12 mouse cellular contexts compared by ENCODE assay signal in genomic region chr5:144283551-144284031, GRCm38 (mm10). TPM values are rescaled to one million over a fixed set of nuclear protein-coding genes. Genes with fewer than 3 reads are reported as not detected.
DNase-seq lines count a peak whose midpoint lies in the region; ATAC-seq and TF ChIP-seq lines count a peak whose summit lies in the region.
"Had no signal": no experiment of that assay in that cellular context is flagged by ENCODE, and none has a peak within 500 bp of the region (broad histone marks: within the 10 kb centered on the region; RNA-seq: fewer than 3 reads in every experiment).

No protein-coding gene starts in this region.

- no peak overlapping the region for H3K27ac ChIP-seq in stomach, postnatal 0 days (replicated peaks)
- H3K27ac ChIP-seq in forebrain, postnatal 0 days (ENCODE audit: low read depth, low read length), result no peak overlapping the region
- H3K27ac ChIP-seq: hindbrain, embryonic 15.5 days; stomach, embryonic 15.5 days had no signal

- no peaks in the 10 kb centered on the region for H3K4me1 ChIP-seq in stomach, postnatal 0 days (replicated peaks; ENCODE audit: control insufficient read depth, insufficient read depth)
- H3K4me1 ChIP-seq in forebrain, postnatal 0 days (ENCODE audit: insufficient read depth), result no peaks in the 10 kb centered on the region
- H3K4me1 ChIP-seq: hindbrain, embryonic 15.5 days had no signal

- no peak overlapping the region for H3K4me2 ChIP-seq in stomach, postnatal 0 days (replicated peaks; ENCODE audit: low read depth)
- H3K4me2 ChIP-seq in forebrain, postnatal 0 days (ENCODE audit: low read depth), result no peak overlapping the region
- H3K4me2 ChIP-seq: hindbrain, embryonic 15.5 days; lung, embryonic 14.5 days; stomach, embryonic 15.5 days had no signal

- intact Hi-C loops in heart, postnatal 36 days (cut with DNase I), result no loop called here

- WGBS in stomach, postnatal 0 days, result 25% methylated on average over 8 of the region's 8 CpGs
- 66% methylated on average over 8 of the region's 8 CpGs for WGBS in forebrain, postnatal 0 days

- H3K9ac ChIP-seq in stomach, postnatal 0 days (ENCODE audit: low read length), result no peak overlapping the region
- H3K9ac ChIP-seq in forebrain, postnatal 0 days, result no peak overlapping the region
- H3K9ac ChIP-seq: hindbrain, embryonic 15.5 days; lung, embryonic 14.5 days; stomach, embryonic 15.5 days had no signal

- TF ChIP-seq EP300 in stomach, postnatal 0 days (optimal IDR thresholded peaks at IDR 0.05), result no peak

- no peak overlapping the region for H3K4me3 ChIP-seq in stomach, postnatal 0 days (ENCODE audit: low read depth, low read length)
- no peak overlapping the region for H3K4me3 ChIP-seq in forebrain, postnatal 0 days (ENCODE audit: low read depth, low read length)
- H3K4me3 ChIP-seq: hindbrain, embryonic 15.5 days; stomach, embryonic 15.5 days had no signal

- ATAC-seq in stomach, postnatal 0 days (ENCODE audit: low FRiP score, low TSS enrichment), result peak; percentile 71
- ATAC-seq in forebrain, postnatal 0 days, result no peak

- TF ChIP-seq CTCF in stomach, postnatal 0 days (IDR thresholded peaks at IDR 0.05; ENCODE audit: low read depth), result no peak
- no peak for TF ChIP-seq CTCF in forebrain, postnatal 0 days (IDR thresholded peaks at IDR 0.05; ENCODE audit: low read depth)

- H3K36me3 ChIP-seq in stomach, postnatal 0 days (ENCODE audit: control insufficient read depth, insufficient read depth, low read length), result peaks cover 2% of the 10 kb centered on the region; the same call in 1 of the 2 replicates
- 0 out of 2 replicates have a peak, but pooled peaks cover 6% of the 10 kb centered on the region for H3K36me3 ChIP-seq in forebrain, postnatal 0 days (ENCODE audit: insufficient read depth)
- H3K36me3 ChIP-seq: hindbrain, embryonic 15.5 days had no signal

- H3K9me3 ChIP-seq in stomach, postnatal 0 days (ENCODE audit: control insufficient read depth, low read length), result no peaks in the 10 kb centered on the region
- no peaks in the 10 kb centered on the region for H3K9me3 ChIP-seq in forebrain, postnatal 0 days (ENCODE audit: low read length)
- H3K9me3 ChIP-seq: hindbrain, embryonic 15.5 days; stomach, embryonic 15.5 days had no signal

- peak; percentile 94 for DNase-seq in heart, adult 11 months
- no peak for DNase-seq in heart, postnatal 36 days
- DNase-seq in spleen, postnatal 36 days (ENCODE audit: low spot score in 2 of 2), result peak; percentile 46 to 54
- no peak for DNase-seq in spleen, postnatal 4 days (ENCODE audit: low spot score in 2 of 2)
- peak; percentile 68 for DNase-seq in induced T-regulatory cell, adult 2 months (ENCODE audit: low read depth)
- no peak for DNase-seq in stomach, postnatal 0 days (ENCODE audit: low spot score)
- no peak for DNase-seq in forebrain, postnatal 0 days
- no peak for DNase-seq in adrenal gland, adult (ENCODE audit: inconsistent age in 2 of 2, low spot score in 1 of 2)
- DNase-seq: cerebellum, adult 11-12 months; lung, embryonic 14.5 days had no signal

- no peaks in the 10 kb centered on the region for H3K27me3 ChIP-seq in stomach, postnatal 0 days (ENCODE audit: control insufficient read depth, insufficient read depth, low read length)
- H3K27me3 ChIP-seq in forebrain, postnatal 0 days (ENCODE audit: insufficient read depth, low read length), result no peaks in the 10 kb centered on the region
- H3K27me3 ChIP-seq: hindbrain, embryonic 15.5 days; stomach, embryonic 15.5 days had no signal

RNA-seq across cellular contexts. Expression of gene Bri3, which starts 39.4 kb away (rescaled TPM):
- total RNA-seq in heart, postnatal 36 days (2021), result 100 to 1,000 TPM; 129 to 137 TPM
- 197 and 214 TPM in 2 replicates for polyA plus RNA-seq in stomach, postnatal 0 days (2015; fragmentation: Nextera tagmentation; extraction: Ambion mirVana)
- total RNA-seq in forebrain, postnatal 0 days (2014; rRNA removed), result 17.6 and 26.5 TPM in 2 replicates
- polyA plus RNA-seq in forebrain, postnatal 0 days (2015; fragmentation: Nextera tagmentation; extraction: Ambion mirVana), result 138 and 151 TPM in 2 replicates

Comparison
In these comparisons a context has a peak if more than half of its experiments do, and no peak if none do; other contexts are left out.
1. DNase-seq: peak in heart, adult 11 months (single experiment), spleen, postnatal 36 days (2 of 2) and induced T-regulatory cell, adult 2 months (single experiment); none in heart, postnatal 36 days (0 of 2), spleen, postnatal 4 days (0 of 2), stomach, postnatal 0 days (single experiment), forebrain, postnatal 0 days (single experiment) and adrenal gland, adult (0 of 2).